Mouse (Mus musculus) midbrain, embryonic 10.5 days (tissue): Measurements from ENCODE around the gene Ptprg. TPM values are rescaled to one million over a fixed set of nuclear protein-coding genes. Genes with fewer than 3 reads are reported as not detected.

Experiments
- DNase-seq: peaks from one replicate; pipeline ENCODE4 v3.0.0-alpha.2; 2017; ENCODE audit warnings: low spot score
- H3K27ac ChIP-seq: fragments of 300-500 bp; sonication (generic); replicated peaks from 2 replicates; pipeline ENCODE4 v1.5.1; 2016; ENCODE audit warnings: mild to moderate bottlenecking
- H3K27me3 ChIP-seq: fragments of 300-500 bp; sonication (generic); 2 replicates; pipeline ENCODE4 v1.6.1; 2016; ENCODE audit warnings: low read depth, mild to moderate bottlenecking; ENCODE audit not compliant: poor library complexity, severe bottlenecking
- H3K36me3 ChIP-seq: fragments of 300-500 bp; sonication (generic); 2 replicates; pipeline ENCODE4 v1.6.1; 2016; ENCODE audit warnings: mild to moderate bottlenecking, moderate library complexity
- H3K4me1 ChIP-seq: fragments of 300-500 bp; sonication (generic); 2 replicates; pipeline ENCODE4 v1.6.1; 2016
- H3K4me3 ChIP-seq: fragments of 300-500 bp; sonication (generic); 2 replicates; pipeline ENCODE4 v1.5.1; 2016; ENCODE audit warnings: mild to moderate bottlenecking, moderate library complexity
- H3K9me3 ChIP-seq: fragments of 300-500 bp; sonication (generic); replicated peaks from 2 replicates; pipeline ENCODE4 v1.6.1; 2016; ENCODE audit warnings: mild to moderate bottlenecking
- WGBS: fragments of 180-500 bp; shearing (Covaris S2); methylation state at CpG from one replicate; pipeline ENCODE4 v1.1.7; 2016; 5-methylcytosine and 5-hydroxymethylcytosine counted together
- polyA plus RNA-seq: library from polyadenylated mRNA; unstranded; fragments of >200 nt; fragmentation: Nextera tagmentation; extraction: Ambion mirVana; gene quantifications from 2 replicates; pipeline ENCODE4 v1.2.1, GENCODE M21; 2016

Ptprg gene
- 34.8 and 38.2 TPM in 2 replicates for polyA plus RNA-seq

- Histone ChIP-seq H3K9me3 (no peaks in the 10 kb centered on the region), H3K4me3 (peak within 1 kb of the TSS; percentile 86), H3K27me3 (peaks cover 15% of the 10 kb centered on the region), H3K4me1 (peaks cover 39% of the 10 kb centered on the region), H3K27ac (peak within 1 kb of the TSS; percentile 94), H3K36me3 (peaks cover under 1% of the 10 kb centered on the region; the same call in 1 of the 2 replicates)
- under 1% methylated on average over 40 of the region's 40 CpGs for WGBS
- DNase-seq, result peak; percentile 90
These were observed at the start of gene Ptprg for GRCm38 (mm10) chr14:11553273-11553665. TSS of gene Ptprg (plus strand) at chr14:11553532.

- Histone ChIP-seq H3K36me3 (no peaks in the 10 kb centered on the region), H3K9me3 (no peaks in the 10 kb centered on the region), H3K27me3 (no peaks in the 10 kb centered on the region), H3K4me3 (no peak overlapping the region), H3K4me1 (peaks cover 5% of the 10 kb centered on the region), H3K27ac (0 out of 2 replicates have a peak overlapping the region, but pooled peaks have one; percentile 13)
- no peak for DNase-seq
- WGBS, result 69% methylated on average over 7 of the region's 7 CpGs
These were observed 49.4 kb upstream of the Ptprg start for GRCm38 (mm10) chr14:11503803-11504365.

- H3K9me3 ChIP-seq, result no peaks in the 10 kb centered on the region
- no peak for DNase-seq
- H3K27ac ChIP-seq, result no peak overlapping the region
- no peaks in the 10 kb centered on the region for H3K27me3 ChIP-seq
- no peaks in the 10 kb centered on the region for H3K4me1 ChIP-seq
- WGBS, result 69% methylated on average over 1 of the region's 1 CpGs
- H3K36me3 ChIP-seq, result no peaks in the 10 kb centered on the region
- H3K4me3 ChIP-seq, result no peak overlapping the region
These were observed 43.2 kb upstream of the Ptprg start for GRCm38 (mm10) chr14:11510173-11510572.

GRCm38 (mm10) chr14:11519171-11519570, 34.2 kb upstream of the Ptprg start:
- WGBS, result 91% methylated on average over 2 of the region's 2 CpGs
- no peaks in the 10 kb centered on the region for H3K27me3 ChIP-seq

GRCm38 (mm10) chr14:11523052-11523451, 30.3 kb upstream of the Ptprg start:
- DNase-seq, result no peak
- 91% methylated on average over 3 of the region's 3 CpGs for WGBS
- no peaks in the 10 kb centered on the region for H3K4me1 ChIP-seq
- no peaks in the 10 kb centered on the region for H3K36me3 ChIP-seq
- H3K27ac ChIP-seq, result no peak overlapping the region
- no peaks in the 10 kb centered on the region for H3K9me3 ChIP-seq
- H3K4me3 ChIP-seq, result no peak overlapping the region
- no peaks in the 10 kb centered on the region for H3K27me3 ChIP-seq

More at GRCm38 (mm10) chr14:11519171-11519570, 34.2 kb upstream of the Ptprg start:
- no peak for DNase-seq
- Histone ChIP-seq H3K9me3 (no peaks in the 10 kb centered on the region), H3K27ac (no peak overlapping the region), H3K36me3 (no peaks in the 10 kb centered on the region), H3K4me3 (no peak overlapping the region), H3K4me1 (no peaks in the 10 kb centered on the region)

GRCm38 (mm10) chr14:11529591-11529990, 23.7 kb upstream of the Ptprg start:
- no peaks in the 10 kb centered on the region for H3K9me3 ChIP-seq
- H3K4me1 ChIP-seq, result peaks cover 15% of the 10 kb centered on the region
- 0 out of 2 replicates have a peak, but pooled peaks cover 5% of the 10 kb centered on the region for H3K27me3 ChIP-seq
- no peak for DNase-seq
- H3K36me3 ChIP-seq, result no peaks in the 10 kb centered on the region
- H3K4me3 ChIP-seq, result no peak overlapping the region
- H3K27ac ChIP-seq, result no peak overlapping the region
- WGBS, result 92% methylated on average over 4 of the region's 4 CpGs

GRCm38 (mm10) chr14:11534456-11534855, 18.9 kb upstream of the Ptprg start:
- H3K36me3 ChIP-seq, result no peaks in the 10 kb centered on the region
- H3K9me3 ChIP-seq, result no peaks in the 10 kb centered on the region
- DNase-seq, result peak; percentile 33
- 23% methylated on average over 1 of the region's 1 CpGs for WGBS
- H3K27ac ChIP-seq, result peak overlapping the region; percentile 74
- H3K4me3 ChIP-seq, result no peak overlapping the region
- H3K27me3 ChIP-seq, result 0 out of 2 replicates have a peak, but pooled peaks cover 5% of the 10 kb centered on the region
- H3K4me1 ChIP-seq, result peaks cover 24% of the 10 kb centered on the region

- 86% methylated on average over 5 of the region's 5 CpGs for WGBS
- H3K36me3 ChIP-seq, result no peaks in the 10 kb centered on the region
- H3K27me3 ChIP-seq, result 0 out of 2 replicates have a peak, but pooled peaks cover 5% of the 10 kb centered on the region
- no peak overlapping the region for H3K27ac ChIP-seq
- peaks cover 22% of the 10 kb centered on the region for H3K4me1 ChIP-seq
- no peak for DNase-seq
- H3K9me3 ChIP-seq, result no peaks in the 10 kb centered on the region
- H3K4me3 ChIP-seq, result no peak overlapping the region
These were observed 17.2 kb upstream of the Ptprg start for GRCm38 (mm10) chr14:11536121-11536520.

- H3K4me1 ChIP-seq, result peaks cover 35% of the 10 kb centered on the region
- H3K36me3 ChIP-seq, result no peaks in the 10 kb centered on the region
- H3K9me3 ChIP-seq, result no peaks in the 10 kb centered on the region
- peaks cover 15% of the 10 kb centered on the region for H3K27me3 ChIP-seq
- 21% methylated on average over 11 of the region's 11 CpGs for WGBS
- no peak overlapping the region for H3K27ac ChIP-seq
- DNase-seq, result no peak
- H3K4me3 ChIP-seq, result peak overlapping the region; percentile 86
These were observed 1.4 kb upstream of the Ptprg start for GRCm38 (mm10) chr14:11551892-11552291.

- H3K27me3 ChIP-seq, result peaks cover 15% of the 10 kb centered on the region
These were observed 635 bp upstream of the Ptprg start for GRCm38 (mm10) chr14:11552521-11553272.

GRCm38 (mm10) chr14:11553679-11554305, 460 bp downstream of the Ptprg start:
- under 1% methylated on average over 57 of the region's 57 CpGs for WGBS
- Histone ChIP-seq H3K27me3 (peaks cover 15% of the 10 kb centered on the region), H3K4me3 (peak overlapping the region; percentile 86), H3K9me3 (0 out of 2 replicates have a peak, but pooled peaks cover 3% of the 10 kb centered on the region), H3K4me1 (peaks cover 39% of the 10 kb centered on the region), H3K36me3 (peaks cover 6% of the 10 kb centered on the region), H3K27ac (peak overlapping the region; percentile 94)
- no peak for DNase-seq

More at GRCm38 (mm10) chr14:11552521-11553272, 635 bp upstream of the Ptprg start:
- Histone ChIP-seq H3K4me1 (peaks cover 39% of the 10 kb centered on the region), H3K27ac (peak overlapping the region; percentile 94), H3K9me3 (no peaks in the 10 kb centered on the region), H3K36me3 (no peaks in the 10 kb centered on the region), H3K4me3 (peak overlapping the region; percentile 86)
- DNase-seq, result no peak
- 1% methylated on average over 33 of the region's 33 CpGs for WGBS

GRCm38 (mm10) chr14:11554306-11555041, 1.1 kb downstream of the Ptprg start:
- WGBS, result under 1% methylated on average over 46 of the region's 46 CpGs
- peaks cover 6% of the 10 kb centered on the region for H3K36me3 ChIP-seq
- DNase-seq, result peak; percentile 79
- peaks cover 39% of the 10 kb centered on the region for H3K4me1 ChIP-seq
- 0 out of 2 replicates have a peak, but pooled peaks cover 3% of the 10 kb centered on the region for H3K9me3 ChIP-seq
- peak overlapping the region; percentile 94 for H3K27ac ChIP-seq
- peak overlapping the region; percentile 86 for H3K4me3 ChIP-seq
- peaks cover 15% of the 10 kb centered on the region for H3K27me3 ChIP-seq
